Mouse (Mus musculus) bone marrow macrophage, adult 2 months (primary cell): ENCODE results near the gene Ttll3. TPM values are rescaled to one million over a fixed set of nuclear protein-coding genes. Genes with fewer than 3 reads are reported as not detected.

Source experiments
- H3K27ac ChIP-seq: 2 replicates; pipeline ENCODE4 v1.5.1; 2012; ENCODE audit warnings: low read depth, low read length; ENCODE audit not compliant: insufficient read depth
- H3K4me1 ChIP-seq: 2 replicates; pipeline ENCODE4 v1.6.1; 2012; ENCODE audit warnings: low read length; ENCODE audit not compliant: control insufficient read depth, insufficient read depth
- H3K4me3 ChIP-seq: 2 replicates; pipeline ENCODE4 v1.5.1; 2012; ENCODE audit warnings: mild to moderate bottlenecking, low read length, moderate library complexity; ENCODE audit not compliant: insufficient read depth
- CTCF ChIP-seq: IDR thresholded peaks from 2 replicates; pipeline ENCODE4 v1.5.1; 2012; ENCODE audit warnings: low read depth, mild to moderate bottlenecking, low read length, moderate library complexity
- POLR2A ChIP-seq: IDR thresholded peaks from 2 replicates; pipeline ENCODE4 v1.6.1; 2012; ENCODE audit warnings: mild to moderate bottlenecking, low read depth, low read length, borderline replicate concordance
- polyA plus RNA-seq: library from polyadenylated mRNA; stranded (reverse); fragments of >200 nt; gene quantifications from 2 replicates; pipeline ENCODE4 v1.2.4, GENCODE M21; 2012; ENCODE audit not compliant: missing spikeins, insufficient read depth, insufficient read length

Ttll3 gene
- 12.2 and 12.5 TPM in 2 replicates for polyA plus RNA-seq

DNA sequence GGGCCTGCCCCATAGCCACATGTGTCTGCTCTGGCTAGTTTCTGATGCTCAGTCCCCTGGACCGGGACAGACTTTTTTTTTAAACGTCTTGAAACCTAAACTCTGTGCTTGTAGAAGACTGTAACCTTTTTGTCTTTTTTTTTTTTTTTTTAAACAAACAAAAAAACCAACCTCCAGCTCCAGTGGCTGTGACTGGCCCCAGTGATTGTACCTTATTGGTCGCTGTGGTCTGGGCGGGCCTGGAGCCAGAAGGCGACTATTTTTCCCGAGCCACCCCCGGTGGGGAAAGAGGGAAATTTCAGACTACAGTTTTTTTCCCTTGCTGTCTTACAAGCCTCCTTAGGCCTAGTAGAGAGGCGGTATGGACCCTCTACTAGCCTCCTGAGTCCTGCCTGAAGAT lies at the start of gene Ttll3:
TSS of gene Ttll3 (plus strand) at position 301 of the 400 bp plus-strand sequence.
- H3K4me1 ChIP-seq, result 0 out of 2 replicates have a peak, but pooled peaks cover 2% of the 10 kb centered on the region
- no peak for TF ChIP-seq POLR2A
- TF ChIP-seq CTCF, result no peak
- H3K27ac ChIP-seq, result no peak within 1 kb of the TSS
- no peak within 1 kb of the TSS for H3K4me3 ChIP-seq

GRCm38 (mm10) chr6:113341574-113341973 lies 47.5 kb upstream of the Ttll3 start:
- TF ChIP-seq POLR2A (no peak), CTCF (no peak)
- Histone ChIP-seq H3K27ac (peak overlapping the region; percentile 99), H3K4me3 (peak overlapping the region; percentile 74), H3K4me1 (peaks cover 45% of the 10 kb centered on the region)

GRCm38 (mm10) chr6:113342297-113342696 lies 46.8 kb upstream of the Ttll3 start:
- no peak for TF ChIP-seq CTCF
- no peak for TF ChIP-seq POLR2A
- H3K27ac ChIP-seq, result peak overlapping the region; percentile 99
- H3K4me1 ChIP-seq, result peaks cover 41% of the 10 kb centered on the region
- H3K4me3 ChIP-seq, result peak overlapping the region; percentile 74

DNA sequence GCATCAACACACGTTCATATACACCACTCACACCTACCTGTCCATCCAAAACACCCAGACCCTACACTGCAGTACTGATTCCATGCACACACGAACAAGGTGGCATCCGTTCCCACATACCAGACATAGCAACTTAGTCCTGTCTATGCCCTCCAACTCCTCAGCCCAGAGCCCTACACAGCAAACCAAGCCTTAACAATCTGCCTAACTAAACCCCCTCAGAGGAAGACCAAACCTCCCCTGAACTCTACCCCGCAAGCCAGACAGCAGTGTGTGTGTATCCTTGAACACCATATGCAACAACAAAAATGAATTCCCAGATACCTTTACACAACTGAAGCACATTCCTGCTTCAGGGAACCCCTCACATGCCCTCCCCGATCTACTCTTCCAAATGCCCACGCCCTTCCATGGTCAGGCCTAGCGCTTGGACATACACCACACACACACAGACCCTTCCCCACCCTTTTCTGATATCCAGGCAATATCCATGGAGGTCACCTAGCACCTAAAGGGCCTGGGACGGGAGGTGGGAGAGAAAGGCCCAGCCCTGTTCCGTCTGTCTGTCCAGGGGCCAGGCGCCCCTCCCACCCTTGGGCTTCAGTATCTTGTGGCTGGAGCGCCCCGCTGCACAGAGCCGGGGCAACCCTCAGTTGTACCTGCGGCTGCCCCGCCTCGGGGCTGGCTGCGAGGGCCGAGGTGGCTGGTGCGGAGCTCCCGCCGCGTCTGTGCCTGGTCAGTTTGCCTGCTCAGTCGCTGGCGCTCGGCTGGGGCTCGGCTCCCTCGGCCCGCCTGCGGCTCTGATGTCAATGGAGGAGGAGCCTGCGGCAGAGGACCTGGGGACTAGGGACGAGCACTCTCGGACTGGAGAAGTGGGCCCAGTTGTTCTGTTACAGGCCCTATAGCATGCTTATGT lies 45.6 kb upstream of the Ttll3 start, which contains the start of gene Camk1:
TSS of gene Camk1 (minus strand) at position 808 of the 916 bp plus-strand sequence.
- Histone ChIP-seq H3K27ac (peak within 1 kb of the TSS; percentile 99), H3K4me1 (peaks cover 31% of the 10 kb centered on the region), H3K4me3 (peak within 1 kb of the TSS; percentile 74)
- TF ChIP-seq POLR2A (no peak), CTCF (no peak)

DNA sequence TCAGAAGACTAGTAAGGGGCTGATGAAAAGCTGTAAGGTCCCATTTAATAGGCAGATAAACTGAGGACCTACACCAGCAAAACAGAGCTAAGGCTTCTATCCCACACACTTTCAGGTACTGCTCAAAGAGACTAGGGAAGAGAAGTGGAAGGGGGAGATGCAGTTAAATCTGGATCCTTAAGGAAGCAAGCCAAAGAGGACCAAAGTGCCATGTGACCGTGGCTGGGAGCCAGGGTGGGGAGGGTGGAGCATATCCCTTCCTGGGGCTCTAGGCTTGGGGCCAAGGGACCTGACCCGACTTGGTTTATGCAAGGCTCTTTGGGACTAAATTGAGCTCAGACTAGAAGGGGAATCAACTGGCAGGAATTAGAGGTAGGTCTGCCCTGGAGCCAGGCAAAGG lies 44.7 kb upstream of the Ttll3 start:
- Histone ChIP-seq H3K4me3 (peak overlapping the region; percentile 74), H3K27ac (peak overlapping the region; percentile 99), H3K4me1 (peaks cover 31% of the 10 kb centered on the region)
- TF ChIP-seq CTCF (no peak), POLR2A (no peak)

GRCm38 (mm10) chr6:113346897-113347296 lies 42.2 kb upstream of the Ttll3 start:
- H3K4me1 ChIP-seq, result peaks cover 22% of the 10 kb centered on the region
- H3K27ac ChIP-seq, result no peak overlapping the region
- TF ChIP-seq CTCF (no peak), POLR2A (no peak)
- H3K4me3 ChIP-seq, result no peak overlapping the region

DNA sequence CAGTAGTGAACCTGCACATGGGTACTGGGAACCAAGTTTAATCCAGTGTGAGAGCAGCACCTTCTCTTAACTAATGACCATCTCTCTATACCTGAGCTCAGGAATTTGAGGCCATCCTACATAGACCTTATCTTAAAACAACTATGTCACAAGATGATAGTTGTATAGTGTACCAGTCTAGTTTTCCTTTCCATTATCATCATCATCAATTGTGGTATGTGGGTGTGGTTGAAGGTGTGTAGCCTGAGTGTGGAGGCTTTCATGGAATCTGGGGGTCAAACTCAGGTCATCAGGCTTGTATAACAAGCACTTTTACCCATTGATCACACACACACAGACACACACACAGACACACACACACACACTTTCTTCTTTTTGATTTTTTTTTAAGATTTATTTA lies 38.5 kb upstream of the Ttll3 start:
- Histone ChIP-seq H3K4me3 (no peak overlapping the region), H3K4me1 (peaks cover 14% of the 10 kb centered on the region), H3K27ac (no peak overlapping the region)
- no peak for TF ChIP-seq POLR2A
- no peak for TF ChIP-seq CTCF

DNA sequence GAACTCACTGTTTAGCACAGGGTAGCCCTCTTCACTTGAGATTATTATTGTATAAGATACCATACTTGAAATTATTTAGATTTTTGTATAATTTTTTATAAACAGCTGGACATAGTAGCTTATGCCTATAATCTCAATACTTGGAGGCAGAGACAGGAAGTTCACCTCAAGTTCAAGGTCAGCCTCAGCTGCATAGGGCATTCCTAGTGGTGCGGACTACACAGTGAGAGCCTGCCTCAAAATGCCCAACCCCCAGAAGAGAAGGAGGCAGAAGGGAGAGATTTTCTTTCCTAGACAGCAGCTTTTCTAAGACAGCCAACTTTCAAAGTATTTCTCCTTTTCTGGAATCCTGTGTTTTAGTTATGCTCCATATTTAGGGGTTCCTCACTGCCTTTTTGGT lies 37.9 kb upstream of the Ttll3 start:
- H3K4me1 ChIP-seq, result peaks cover 13% of the 10 kb centered on the region
- TF ChIP-seq POLR2A (no peak), CTCF (no peak)
- H3K4me3 ChIP-seq, result no peak overlapping the region
- H3K27ac ChIP-seq, result peak overlapping the region; percentile 52

- TF ChIP-seq CTCF (no peak), POLR2A (no peak)
- Histone ChIP-seq H3K4me3 (no peak overlapping the region), H3K27ac (peak overlapping the region; percentile 52), H3K4me1 (peaks cover 13% of the 10 kb centered on the region)
Observed at GRCm38 (mm10) chr6:113351653-113352052, 37.4 kb upstream of the Ttll3 start.

- Histone ChIP-seq H3K4me1 (peaks cover 13% of the 10 kb centered on the region), H3K4me3 (no peak overlapping the region), H3K27ac (no peak overlapping the region)
- no peak for TF ChIP-seq CTCF
- no peak for TF ChIP-seq POLR2A
Observed at GRCm38 (mm10) chr6:113352820-113353219, 36.2 kb upstream of the Ttll3 start.
